Mouse (Mus musculus): ENCODE results near the gene Crygc. TPM values are rescaled to one million over a fixed set of nuclear protein-coding genes. Genes with fewer than 3 reads are reported as not detected.

The Crygc gene
- not detected in 2 replicates for polyA plus RNA-seq (2016; fragmentation: Nextera tagmentation; extraction: Ambion mirVana)

DNA sequence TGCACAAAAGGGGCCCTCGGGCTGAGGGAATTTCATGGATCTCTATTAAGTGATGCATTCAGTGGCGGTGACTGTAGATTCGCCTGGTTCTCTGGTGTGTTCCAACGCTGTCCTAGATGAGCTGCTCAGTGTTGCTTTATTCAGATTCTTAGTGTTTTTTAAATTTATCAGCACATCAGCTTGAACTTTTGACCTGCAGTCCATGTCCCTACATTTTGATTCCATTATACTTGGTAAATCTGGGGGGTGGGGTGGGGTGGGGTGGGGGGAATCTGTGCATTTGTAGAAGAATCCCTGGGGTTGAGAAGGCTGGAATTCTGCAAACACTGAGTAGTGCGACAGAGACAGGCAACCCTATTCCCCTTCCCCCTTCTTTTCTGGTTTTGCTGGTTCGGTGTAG, at the start of gene Crygc:
Crygc (minus strand) TSS at position 101 of the 400 bp plus-strand sequence.
- Histone ChIP-seq H3K4me1 (no peaks in the 10 kb centered on the region), H3K9me3 (no peaks in the 10 kb centered on the region), H3K27me3 (no peaks in the 10 kb centered on the region), H3K4me3 (replicated peaks) (no peak within 1 kb of the TSS), H3K9ac (no peak within 1 kb of the TSS), H3K27ac (no peak within 1 kb of the TSS), H3K4me2 (no peak within 1 kb of the TSS), H3K36me3 (replicated peaks) (no peaks in the 10 kb centered on the region)
- ATAC-seq (ENCODE audit: low FRiP score), result no peak
- WGBS, result 58% methylated on average over 6 of the region's 6 CpGs

- Histone ChIP-seq H3K9me3 (no peaks in the 10 kb centered on the region), H3K4me3 (replicated peaks) (no peak within 1 kb of the TSS), H3K9ac (no peak within 1 kb of the TSS), H3K36me3 (replicated peaks) (no peaks in the 10 kb centered on the region), H3K27me3 (no peaks in the 10 kb centered on the region), H3K27ac (no peak within 1 kb of the TSS), H3K4me2 (peak within 1 kb of the TSS; percentile 37), H3K4me1 (peaks cover 3% of the 10 kb centered on the region)
- ATAC-seq (ENCODE audit: low FRiP score), result no peak
- 25% methylated on average over 9 of the region's 9 CpGs for WGBS
Measured at GRCm38 (mm10) chr1:65122574-65123372, 49.3 kb upstream of the Crygc start, which contains the start of gene D630023F18Rik. Gene D630023F18Rik (minus strand): TSS chr1:65123214.

DNA sequence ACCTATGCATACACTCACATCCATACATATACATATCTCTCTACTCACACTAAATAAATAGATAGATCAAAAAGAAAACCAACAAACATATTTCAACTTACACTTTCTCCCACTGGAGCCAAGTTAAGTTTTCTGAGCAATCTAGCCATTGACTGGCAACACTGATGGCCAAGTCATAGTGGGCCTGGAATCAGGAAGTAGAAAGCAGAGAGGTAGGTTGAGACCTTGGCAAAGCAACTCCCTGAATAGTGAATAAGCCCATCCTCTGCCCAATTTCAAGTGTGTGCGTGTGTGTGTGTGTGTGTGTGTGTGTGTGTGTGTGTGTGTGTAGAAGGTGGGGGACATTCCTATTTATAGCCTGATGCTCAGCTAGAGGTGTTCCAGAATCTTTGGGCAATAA, 45.9 kb upstream of the Crygc start, which contains the start of gene Gm28845:
Gm28845 (minus strand) TSS at position 121 of the 400 bp plus-strand sequence.
- no peak within 1 kb of the TSS for H3K9ac ChIP-seq
- 89% methylated on average over 1 of the region's 1 CpGs for WGBS

GRCm38 (mm10) chr1:65118150-65118913, 44.8 kb upstream of the Crygc start:
- ATAC-seq (ENCODE audit: low FRiP score), result no peak
- Histone ChIP-seq H3K36me3 (replicated peaks) (no peaks in the 10 kb centered on the region), H3K9ac (no peak overlapping the region), H3K9me3 (no peaks in the 10 kb centered on the region), H3K4me3 (replicated peaks) (no peak overlapping the region), H3K4me1 (peaks cover 3% of the 10 kb centered on the region), H3K27me3 (no peaks in the 10 kb centered on the region), H3K27ac (no peak overlapping the region), H3K4me2 (no peak overlapping the region)
- 80% methylated on average over 8 of the region's 8 CpGs for WGBS

More for the DNA sequence above, 45.9 kb upstream of the Crygc start, which contains the start of gene Gm28845:
- ATAC-seq (ENCODE audit: low FRiP score), result no peak
- Histone ChIP-seq H3K27ac (no peak within 1 kb of the TSS), H3K4me3 (replicated peaks) (no peak within 1 kb of the TSS), H3K27me3 (no peaks in the 10 kb centered on the region), H3K4me1 (peaks cover 3% of the 10 kb centered on the region), H3K36me3 (replicated peaks) (no peaks in the 10 kb centered on the region), H3K4me2 (no peak within 1 kb of the TSS), H3K9me3 (no peaks in the 10 kb centered on the region)

- Histone ChIP-seq H3K36me3 (replicated peaks) (no peaks in the 10 kb centered on the region), H3K4me1 (no peaks in the 10 kb centered on the region), H3K27me3 (no peaks in the 10 kb centered on the region), H3K9me3 (no peaks in the 10 kb centered on the region), H3K4me3 (replicated peaks) (no peak overlapping the region), H3K4me2 (no peak overlapping the region), H3K27ac (no peak overlapping the region), H3K9ac (no peak overlapping the region)
- no peak for ATAC-seq (ENCODE audit: low FRiP score)
- whole genome bisulfite sequencing, result 92% methylated on average over 5 of the region's 5 CpGs
Measured at GRCm38 (mm10) chr1:65113536-65114172, 40.2 kb upstream of the Crygc start.

DNA sequence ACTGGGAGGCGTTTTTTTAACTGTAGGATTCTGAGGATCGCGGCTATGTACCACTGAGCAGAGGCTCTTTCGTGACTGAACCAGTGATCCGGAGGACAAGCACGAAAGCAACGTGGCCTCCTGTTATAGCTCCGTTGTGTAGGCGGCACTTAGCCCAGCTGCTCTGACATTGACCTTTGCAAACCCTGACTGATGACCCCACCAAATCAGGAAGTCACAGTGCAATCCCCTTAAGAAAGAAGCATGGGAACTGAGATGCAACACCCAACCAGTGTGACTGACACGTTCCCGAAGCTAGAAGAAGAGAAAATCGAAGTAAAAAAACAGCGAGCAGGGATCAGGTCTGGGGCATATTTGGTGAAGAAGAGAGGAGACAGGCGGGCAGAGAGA, 39.3 kb upstream of the Crygc start:
- Histone ChIP-seq H3K9me3 (no peaks in the 10 kb centered on the region), H3K36me3 (replicated peaks) (no peaks in the 10 kb centered on the region), H3K4me3 (replicated peaks) (no peak overlapping the region), H3K4me2 (peak overlapping the region; percentile 10; the same call in 1 of the 2 replicates), H3K9ac (no peak overlapping the region), H3K4me1 (no peaks in the 10 kb centered on the region), H3K27ac (no peak overlapping the region), H3K27me3 (no peaks in the 10 kb centered on the region)
- no peak for ATAC-seq (ENCODE audit: low FRiP score)
- WGBS, result 76% methylated on average over 14 of the region's 14 CpGs

- Histone ChIP-seq H3K36me3 (replicated peaks) (no peaks in the 10 kb centered on the region), H3K4me1 (no peaks in the 10 kb centered on the region), H3K9ac (no peak overlapping the region), H3K4me2 (peak overlapping the region; percentile 10; the same call in 1 of the 2 replicates), H3K27ac (no peak overlapping the region), H3K27me3 (no peaks in the 10 kb centered on the region), H3K9me3 (no peaks in the 10 kb centered on the region), H3K4me3 (replicated peaks) (no peak overlapping the region)
- 14% methylated on average over 8 of the region's 8 CpGs for WGBS
- ATAC-seq (ENCODE audit: low FRiP score), result 0 out of 2 replicates have a peak, but pooled peaks have one; percentile 58
Measured at GRCm38 (mm10) chr1:65112031-65112806, 38.7 kb upstream of the Crygc start.

DNA sequence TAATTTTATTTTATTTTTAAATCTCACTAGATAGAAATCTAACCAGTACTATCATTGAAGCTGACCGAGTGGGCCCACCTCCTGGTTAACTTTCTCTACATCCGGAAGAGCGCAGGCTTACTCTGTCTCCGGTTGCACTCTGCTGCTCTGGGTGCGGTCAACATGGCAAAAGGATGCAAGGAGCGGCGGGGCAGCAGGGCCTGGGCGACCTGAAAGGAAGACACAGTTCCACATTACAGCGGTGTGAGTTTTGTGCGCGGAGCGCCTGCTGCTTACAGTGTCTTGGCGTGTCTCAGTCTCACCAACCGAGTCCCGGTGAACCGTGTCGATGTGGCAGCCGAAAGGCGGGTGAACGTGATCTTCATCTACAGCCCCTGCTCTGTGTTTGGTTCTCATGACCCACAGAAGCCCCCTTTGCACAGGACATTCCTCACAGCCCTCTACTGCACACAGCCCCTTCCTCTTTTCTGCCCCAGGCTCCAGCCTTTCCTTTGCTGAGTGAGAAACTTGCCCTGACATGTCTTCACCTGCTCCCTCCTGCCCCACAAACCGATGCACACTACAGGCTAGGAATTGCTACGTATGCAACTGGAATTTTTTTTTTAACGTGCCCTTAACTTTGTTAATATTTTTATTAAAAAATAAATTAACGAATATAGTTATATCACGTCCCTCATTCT, 36.4 kb upstream of the Crygc start:
- 83% methylated on average over 25 of the region's 25 CpGs for WGBS
- H3K36me3 ChIP-seq (replicated peaks), result no peaks in the 10 kb centered on the region
- H3K27me3 ChIP-seq, result no peaks in the 10 kb centered on the region
- H3K9ac ChIP-seq, result no peak overlapping the region
- H3K9me3 ChIP-seq, result no peaks in the 10 kb centered on the region
- H3K27ac ChIP-seq, result no peak overlapping the region
- no peak overlapping the region for H3K4me3 ChIP-seq (replicated peaks)
- no peak for ATAC-seq (ENCODE audit: low FRiP score)
- H3K4me1 ChIP-seq, result no peaks in the 10 kb centered on the region
- no peak overlapping the region for H3K4me2 ChIP-seq

DNA sequence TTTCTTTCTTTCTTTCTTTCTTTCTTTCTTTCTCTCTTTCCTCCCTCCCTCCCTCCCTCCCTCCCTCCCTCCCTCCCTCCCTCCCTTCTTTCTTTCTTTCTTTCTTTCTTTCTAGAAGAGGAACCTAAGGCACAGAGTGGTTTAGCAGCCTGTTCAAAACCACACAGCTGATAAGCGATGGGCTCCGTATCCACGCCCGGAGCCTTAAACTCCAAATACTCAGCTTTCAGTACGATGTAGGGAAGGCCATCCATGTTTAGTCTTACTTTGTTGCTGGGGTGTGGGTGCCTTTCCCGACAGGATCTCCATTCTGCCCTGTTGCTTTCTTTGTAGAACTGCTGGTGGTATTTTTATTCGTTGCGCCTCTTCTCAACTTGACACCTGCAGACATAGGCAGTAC, 35.7 kb upstream of the Crygc start:
- 95% methylated on average over 8 of the region's 8 CpGs for WGBS
- Histone ChIP-seq H3K27ac (no peak overlapping the region), H3K9me3 (no peaks in the 10 kb centered on the region), H3K4me1 (no peaks in the 10 kb centered on the region), H3K36me3 (replicated peaks) (no peaks in the 10 kb centered on the region), H3K9ac (no peak overlapping the region), H3K4me2 (no peak overlapping the region), H3K4me3 (replicated peaks) (no peak overlapping the region), H3K27me3 (no peaks in the 10 kb centered on the region)
- ATAC-seq (ENCODE audit: low FRiP score), result no peak

DNA sequence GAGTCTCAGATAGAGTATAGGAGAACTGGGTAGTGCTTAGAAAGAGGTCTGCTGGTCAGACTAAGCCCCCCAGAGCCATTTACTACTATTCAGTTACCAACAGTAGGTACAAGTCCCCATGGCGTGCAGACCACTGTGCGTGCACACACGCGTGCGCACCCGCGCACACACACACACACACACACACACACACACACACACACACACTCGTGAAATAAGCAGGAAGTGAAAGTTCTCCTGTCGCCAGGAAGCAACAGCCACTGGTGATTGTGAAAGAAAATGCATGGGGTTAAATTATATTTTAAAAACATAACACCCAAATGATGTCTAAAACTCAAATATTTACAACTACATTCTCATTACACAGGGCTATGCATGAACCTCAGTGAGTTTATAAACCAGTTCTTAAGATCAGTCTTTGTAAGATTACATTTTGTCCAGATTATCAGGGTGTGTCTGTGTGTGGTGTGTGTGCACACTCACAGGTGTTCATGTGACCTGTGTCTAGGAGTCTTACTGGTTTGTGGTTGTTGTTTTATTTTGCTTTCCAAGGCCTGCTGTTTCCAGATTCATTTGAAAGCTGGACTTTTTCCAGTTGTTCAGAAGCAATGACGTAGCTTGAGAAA, 34.3 kb upstream of the Crygc start:
- H3K4me1 ChIP-seq, result no peaks in the 10 kb centered on the region
- H3K27ac ChIP-seq, result no peak overlapping the region
- H3K36me3 ChIP-seq (replicated peaks), result no peaks in the 10 kb centered on the region
- H3K9me3 ChIP-seq, result no peaks in the 10 kb centered on the region
- H3K9ac ChIP-seq, result no peak overlapping the region
- no peak overlapping the region for H3K4me3 ChIP-seq (replicated peaks)
- 91% methylated on average over 10 of the region's 10 CpGs for WGBS
- ATAC-seq (ENCODE audit: low FRiP score), result no peak
- no peak overlapping the region for H3K4me2 ChIP-seq
- H3K27me3 ChIP-seq, result no peaks in the 10 kb centered on the region

GRCm38 (mm10) chr1:65103273-65103672, 29.8 kb upstream of the Crygc start, which contains the start of gene Cryga:
Gene Cryga (minus strand): TSS chr1:65103373.
- H3K4me3 ChIP-seq (replicated peaks), result no peak within 1 kb of the TSS
- WGBS, result 89% methylated on average over 11 of the region's 11 CpGs
- H3K4me1 ChIP-seq, result no peaks in the 10 kb centered on the region
- H3K27me3 ChIP-seq, result no peaks in the 10 kb centered on the region
- no peaks in the 10 kb centered on the region for H3K9me3 ChIP-seq
- H3K4me2 ChIP-seq, result no peak within 1 kb of the TSS
- ATAC-seq (ENCODE audit: low FRiP score), result no peak
- no peaks in the 10 kb centered on the region for H3K36me3 ChIP-seq (replicated peaks)
- H3K27ac ChIP-seq, result no peak within 1 kb of the TSS
- H3K9ac ChIP-seq, result no peak within 1 kb of the TSS

Data from forebrain, embryonic 12.5 days (tissue).